Mouse (Mus musculus): ENCODE data around the gene Ephb1. TPM values are rescaled to one million over a fixed set of nuclear protein-coding genes. Genes with fewer than 3 reads are reported as not detected.

The Ephb1 gene
- 23.0 and 29.4 TPM in 2 replicates for polyA plus RNA-seq (2015; fragmentation: Nextera tagmentation; extraction: Ambion mirVana)

GRCm38 (mm10) chr9:102354561-102354973 is at the start of gene Ephb1:
Ephb1 (minus strand) TSS chr9:102354693.
- no peaks in the 10 kb centered on the region for H3K9me3 ChIP-seq (replicated peaks)
- peak within 1 kb of the TSS; percentile 99 for H3K4me2 ChIP-seq
- H3K27me3 ChIP-seq = peaks cover 51% of the 10 kb centered on the region
- H3K4me1 ChIP-seq = peaks cover 31% of the 10 kb centered on the region
- H3K27ac ChIP-seq = peak within 1 kb of the TSS; percentile 73
- under 1% methylated on average over 22 of the region's 22 CpGs for WGBS
- ATAC-seq = peak; percentile 95
- H3K4me3 ChIP-seq = peak within 1 kb of the TSS; percentile 80
- peak within 1 kb of the TSS; percentile 90 for H3K9ac ChIP-seq
- no peaks in the 10 kb centered on the region for H3K36me3 ChIP-seq (ENCODE audit: poor library complexity, severe bottlenecking)

GRCm38 (mm10) chr9:102403086-102404021 is 48.9 kb upstream of the Ephb1 start:
- Histone ChIP-seq H3K36me3 (ENCODE audit: poor library complexity, severe bottlenecking) (no peaks in the 10 kb centered on the region), H3K9me3 (replicated peaks) (no peaks in the 10 kb centered on the region), H3K9ac (0 out of 2 replicates have a peak overlapping the region, but pooled peaks have one; percentile 21), H3K4me2 (peak overlapping the region; percentile 10; the same call in 1 of the 2 replicates), H3K4me3 (no peak overlapping the region), H3K27me3 (peaks cover 12% of the 10 kb centered on the region; the same call in 1 of the 2 replicates), H3K4me1 (peaks cover 14% of the 10 kb centered on the region), H3K27ac (no peak overlapping the region)
- peak; percentile 76 for ATAC-seq
- WGBS = 28% methylated on average over 18 of the region's 18 CpGs

- H3K4me1 ChIP-seq = peaks cover 14% of the 10 kb centered on the region
- peaks cover 12% of the 10 kb centered on the region; the same call in 1 of the 2 replicates for H3K27me3 ChIP-seq
- no peak for ATAC-seq
- H3K36me3 ChIP-seq (ENCODE audit: poor library complexity, severe bottlenecking) = no peaks in the 10 kb centered on the region
- 65% methylated on average over 3 of the region's 3 CpGs for WGBS
- H3K9me3 ChIP-seq (replicated peaks) = no peaks in the 10 kb centered on the region
- H3K27ac ChIP-seq = no peak overlapping the region
- H3K4me3 ChIP-seq = no peak overlapping the region
- H3K9ac ChIP-seq = no peak overlapping the region
- H3K4me2 ChIP-seq = no peak overlapping the region
Measured at GRCm38 (mm10) chr9:102402671-102403070, 48.2 kb upstream of the Ephb1 start.

GRCm38 (mm10) chr9:102388266-102388665 is 33.8 kb upstream of the Ephb1 start:
- 78% methylated on average over 8 of the region's 8 CpGs for WGBS
- Histone ChIP-seq H3K36me3 (ENCODE audit: poor library complexity, severe bottlenecking) (no peaks in the 10 kb centered on the region), H3K4me2 (no peak overlapping the region), H3K4me1 (peaks cover 9% of the 10 kb centered on the region; the same call in 1 of the 2 replicates), H3K9me3 (replicated peaks) (no peaks in the 10 kb centered on the region), H3K9ac (no peak overlapping the region), H3K27ac (no peak overlapping the region), H3K27me3 (no peaks in the 10 kb centered on the region), H3K4me3 (no peak overlapping the region)
- no peak for ATAC-seq

- Histone ChIP-seq H3K4me2 (no peak overlapping the region), H3K9me3 (replicated peaks) (no peaks in the 10 kb centered on the region), H3K9ac (no peak overlapping the region), H3K4me3 (no peak overlapping the region), H3K27ac (no peak overlapping the region), H3K4me1 (peaks cover 9% of the 10 kb centered on the region; the same call in 1 of the 2 replicates), H3K36me3 (ENCODE audit: poor library complexity, severe bottlenecking) (no peaks in the 10 kb centered on the region), H3K27me3 (no peaks in the 10 kb centered on the region)
- ATAC-seq = no peak
- 88% methylated on average over 9 of the region's 9 CpGs for WGBS
Measured at GRCm38 (mm10) chr9:102386816-102387215, 32.3 kb upstream of the Ephb1 start.

- Histone ChIP-seq H3K27me3 (no peaks in the 10 kb centered on the region), H3K36me3 (ENCODE audit: poor library complexity, severe bottlenecking) (no peaks in the 10 kb centered on the region), H3K4me1 (peaks cover 9% of the 10 kb centered on the region; the same call in 1 of the 2 replicates), H3K9ac (no peak overlapping the region), H3K4me2 (no peak overlapping the region), H3K9me3 (replicated peaks) (no peaks in the 10 kb centered on the region), H3K27ac (no peak overlapping the region), H3K4me3 (no peak overlapping the region)
- 92% methylated on average over 2 of the region's 2 CpGs for WGBS
- ATAC-seq = no peak
Measured at GRCm38 (mm10) chr9:102380235-102380634, 25.7 kb upstream of the Ephb1 start.

- Histone ChIP-seq H3K9ac (no peak overlapping the region), H3K9me3 (replicated peaks) (no peaks in the 10 kb centered on the region), H3K36me3 (ENCODE audit: poor library complexity, severe bottlenecking) (no peaks in the 10 kb centered on the region), H3K4me2 (no peak overlapping the region), H3K27me3 (no peaks in the 10 kb centered on the region), H3K4me1 (no peaks in the 10 kb centered on the region), H3K27ac (no peak overlapping the region), H3K4me3 (no peak overlapping the region)
- 86% methylated on average over 5 of the region's 5 CpGs for WGBS
- no peak for ATAC-seq
Measured at GRCm38 (mm10) chr9:102374661-102375060, 20.2 kb upstream of the Ephb1 start.

GRCm38 (mm10) chr9:102373886-102374285 is 19.4 kb upstream of the Ephb1 start:
- Histone ChIP-seq H3K36me3 (ENCODE audit: poor library complexity, severe bottlenecking) (no peaks in the 10 kb centered on the region), H3K4me1 (no peaks in the 10 kb centered on the region), H3K27ac (no peak overlapping the region), H3K9me3 (replicated peaks) (no peaks in the 10 kb centered on the region), H3K9ac (no peak overlapping the region), H3K4me3 (no peak overlapping the region), H3K27me3 (no peaks in the 10 kb centered on the region), H3K4me2 (no peak overlapping the region)
- ATAC-seq = no peak
- WGBS = 93% methylated on average over 5 of the region's 5 CpGs

- Histone ChIP-seq H3K9me3 (replicated peaks) (no peaks in the 10 kb centered on the region), H3K27ac (no peak overlapping the region), H3K4me2 (no peak overlapping the region), H3K4me3 (no peak overlapping the region), H3K36me3 (ENCODE audit: poor library complexity, severe bottlenecking) (no peaks in the 10 kb centered on the region), H3K4me1 (no peaks in the 10 kb centered on the region), H3K9ac (no peak overlapping the region), H3K27me3 (no peaks in the 10 kb centered on the region)
- WGBS = 85% methylated on average over 3 of the region's 3 CpGs
- no peak for ATAC-seq
Measured at GRCm38 (mm10) chr9:102371936-102372335, 17.4 kb upstream of the Ephb1 start.

- no peak overlapping the region for H3K4me2 ChIP-seq
- no peaks in the 10 kb centered on the region for H3K9me3 ChIP-seq (replicated peaks)
- no peak overlapping the region for H3K9ac ChIP-seq
- 58% methylated on average over 14 of the region's 14 CpGs for WGBS
- H3K27me3 ChIP-seq = no peaks in the 10 kb centered on the region
- H3K27ac ChIP-seq = no peak overlapping the region
- H3K36me3 ChIP-seq (ENCODE audit: poor library complexity, severe bottlenecking) = no peaks in the 10 kb centered on the region
- H3K4me3 ChIP-seq = no peak overlapping the region
- no peak for ATAC-seq
- H3K4me1 ChIP-seq = no peaks in the 10 kb centered on the region
Measured at GRCm38 (mm10) chr9:102371036-102371770, 16.7 kb upstream of the Ephb1 start.

GRCm38 (mm10) chr9:102370141-102370540 is 15.6 kb upstream of the Ephb1 start:
- no peaks in the 10 kb centered on the region for H3K9me3 ChIP-seq (replicated peaks)
- no peak for ATAC-seq
- no peak overlapping the region for H3K4me2 ChIP-seq
- no peaks in the 10 kb centered on the region for H3K36me3 ChIP-seq (ENCODE audit: poor library complexity, severe bottlenecking)
- no peak overlapping the region for H3K9ac ChIP-seq
- no peaks in the 10 kb centered on the region for H3K4me1 ChIP-seq
- WGBS = 73% methylated on average over 8 of the region's 8 CpGs
- H3K27ac ChIP-seq = no peak overlapping the region
- H3K4me3 ChIP-seq = no peak overlapping the region
- H3K27me3 ChIP-seq = no peaks in the 10 kb centered on the region

- no peak overlapping the region for H3K27ac ChIP-seq
- H3K4me3 ChIP-seq = no peak overlapping the region
- no peaks in the 10 kb centered on the region for H3K4me1 ChIP-seq
- no peaks in the 10 kb centered on the region for H3K27me3 ChIP-seq
- H3K9me3 ChIP-seq (replicated peaks) = no peaks in the 10 kb centered on the region
- H3K36me3 ChIP-seq (ENCODE audit: poor library complexity, severe bottlenecking) = no peaks in the 10 kb centered on the region
- 76% methylated on average over 3 of the region's 3 CpGs for WGBS
- no peak overlapping the region for H3K9ac ChIP-seq
- no peak overlapping the region for H3K4me2 ChIP-seq
- ATAC-seq = no peak
Measured at GRCm38 (mm10) chr9:102369141-102369540, 14.6 kb upstream of the Ephb1 start.
